Comparison of ENCODE assay signal across 15 mouse cellular contexts in genomic region chr12:77222272-77222874, GRCm38 (mm10).
"Had no signal": no experiment of that assay in that cellular context is flagged by ENCODE, and none has a peak within 500 bp of the region (broad histone marks: within the 10 kb centered on the region; RNA-seq: fewer than 3 reads in every experiment).

No protein-coding gene starts in this region.

- H3K36me3 ChIP-seq: neural tube, embryonic 15.5 days; stomach, embryonic 15.5 days had no signal

- H3K9ac ChIP-seq: neural tube, embryonic 15.5 days; stomach, embryonic 15.5 days had no signal

- H3K27ac ChIP-seq: neural tube, embryonic 15.5 days; stomach, embryonic 15.5 days; stomach, postnatal 0 days had no signal

- DNase-seq: retina, postnatal 1 day; right cerebral cortex, adult 18-20 months; right cerebral cortex, postnatal 14 days; right cerebral cortex, postnatal 25 days; right cerebral cortex, postnatal 4 days; spleen, adult 18-20 months; thymus, adult 18-20 months; thymus, adult 2 months; thymus, postnatal 14 days; thymus, postnatal 25 days; thymus, postnatal 36 days; thymus, postnatal 4 days had no signal

- H3K4me1 ChIP-seq: neural tube, embryonic 15.5 days; stomach, embryonic 15.5 days had no signal

- H3K4me3 ChIP-seq: neural tube, embryonic 15.5 days; stomach, embryonic 15.5 days had no signal

- H3K27me3 ChIP-seq: neural tube, embryonic 15.5 days had no signal

- H3K9me3 ChIP-seq: neural tube, embryonic 15.5 days; stomach, embryonic 15.5 days had no signal
